Mouse (Mus musculus) stomach, postnatal 0 days (tissue): ENCODE data around the gene Olfr860.

Source experiments
- CTCF ChIP-seq: IDR thresholded peaks from 2 replicates; pipeline ENCODE4 v1.5.1; 2016; ENCODE audit warnings: antibody characterized with exemption, low read depth, mild to moderate bottlenecking, moderate library complexity
- EP300 ChIP-seq: optimal IDR thresholded peaks from 2 replicates; pipeline ENCODE3; 2016; ENCODE audit warnings: antibody characterized with exemption

DNA sequence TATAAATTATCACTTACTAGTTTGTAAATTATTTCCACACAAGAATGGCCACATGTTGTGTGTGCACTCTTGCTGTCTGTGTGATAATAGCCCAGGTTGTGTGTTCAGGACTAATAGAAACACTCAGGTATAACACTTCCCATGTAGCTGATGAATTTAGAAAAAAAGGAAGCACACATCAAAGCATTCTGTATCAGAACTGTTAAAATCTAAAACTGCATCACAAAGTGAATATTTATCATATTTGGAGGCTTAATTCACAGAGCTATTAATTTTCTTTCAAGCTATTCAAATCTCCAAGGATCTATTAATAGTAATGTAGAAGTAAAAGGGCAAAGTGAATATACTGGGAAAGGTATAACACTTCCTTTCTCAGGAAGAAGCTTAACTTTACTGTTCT lies 38.4 kb upstream of the Olfr860 start, which contains the start of gene Olfr862:
- TF ChIP-seq EP300, result no peak
- TF ChIP-seq CTCF, result no peak
